Mouse (Mus musculus): ENCODE data around the gene Dazap2. TPM values are rescaled to one million over a fixed set of nuclear protein-coding genes. Genes with fewer than 3 reads are reported as not detected.

Dazap2 gene
- polyA plus RNA-seq, 1 experiment from 2014 or later, result 162 TPM

DNA sequence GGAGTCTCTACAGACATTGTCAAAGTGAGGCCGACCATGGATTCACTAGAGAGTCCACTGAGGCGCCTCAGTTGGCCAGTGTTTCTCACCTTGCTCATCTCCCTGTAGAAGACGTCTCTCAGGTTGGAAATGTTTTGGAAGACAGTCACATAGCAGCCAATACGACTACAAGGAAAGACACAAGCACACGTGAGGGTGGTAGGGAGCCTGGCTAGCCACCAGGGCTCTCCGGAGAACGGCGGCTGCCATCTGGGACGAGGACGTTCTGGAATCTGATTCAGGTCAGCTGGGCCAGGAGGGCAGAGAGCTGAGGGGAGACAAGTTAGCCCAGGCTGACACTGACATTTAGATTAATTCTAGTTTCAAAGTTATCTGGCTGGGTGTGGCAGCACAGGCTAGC, 35.0 kb downstream of the Dazap2 start:
- H3K4me3 ChIP-seq, result no peak overlapping the region
- no peaks in the 10 kb centered on the region for H3K27me3 ChIP-seq
- WGBS, result 87% methylated on average over 10 of the region's 10 CpGs
- H3K36me3 ChIP-seq, result no peaks in the 10 kb centered on the region
- H3K4me2 ChIP-seq, result no peak overlapping the region
- H3K4me1 ChIP-seq (replicated peaks), result no peaks in the 10 kb centered on the region
- H3K27ac ChIP-seq (replicated peaks), result no peak overlapping the region
- ATAC-seq (ENCODE audit: low read depth), result no peak
- no peak overlapping the region for H3K9ac ChIP-seq
- H3K9me3 ChIP-seq, result no peaks in the 10 kb centered on the region

GRCm38 (mm10) chr15:100651610-100652009, 36.5 kb downstream of the Dazap2 start:
- no peak overlapping the region for H3K9ac ChIP-seq
- no peak overlapping the region for H3K27ac ChIP-seq (replicated peaks)
- H3K36me3 ChIP-seq, result no peaks in the 10 kb centered on the region
- 91% methylated on average over 9 of the region's 9 CpGs for WGBS
- ATAC-seq (ENCODE audit: low read depth), result no peak
- no peaks in the 10 kb centered on the region for H3K4me1 ChIP-seq (replicated peaks)
- no peaks in the 10 kb centered on the region for H3K27me3 ChIP-seq
- H3K9me3 ChIP-seq, result no peaks in the 10 kb centered on the region
- H3K4me3 ChIP-seq, result no peak overlapping the region
- no peak overlapping the region for H3K4me2 ChIP-seq

- H3K4me3 ChIP-seq, result no peak overlapping the region
- no peak overlapping the region for H3K4me2 ChIP-seq
- ATAC-seq (ENCODE audit: low read depth), result no peak
- WGBS, result 80% methylated on average over 1 of the region's 1 CpGs
- H3K9me3 ChIP-seq, result no peaks in the 10 kb centered on the region
- no peak overlapping the region for H3K27ac ChIP-seq (replicated peaks)
- no peak overlapping the region for H3K9ac ChIP-seq
- H3K36me3 ChIP-seq, result no peaks in the 10 kb centered on the region
- no peaks in the 10 kb centered on the region for H3K27me3 ChIP-seq
- H3K4me1 ChIP-seq (replicated peaks), result no peaks in the 10 kb centered on the region
These were observed 39.1 kb downstream of the Dazap2 start for GRCm38 (mm10) chr15:100654271-100654670.

GRCm38 (mm10) chr15:100655201-100655600, 40.1 kb downstream of the Dazap2 start:
- 89% methylated on average over 5 of the region's 5 CpGs for WGBS
- H3K4me1 ChIP-seq (replicated peaks), result no peaks in the 10 kb centered on the region
- H3K36me3 ChIP-seq, result no peaks in the 10 kb centered on the region
- no peaks in the 10 kb centered on the region for H3K9me3 ChIP-seq
- no peak overlapping the region for H3K9ac ChIP-seq
- no peaks in the 10 kb centered on the region for H3K27me3 ChIP-seq
- no peak overlapping the region for H3K27ac ChIP-seq (replicated peaks)
- no peak for ATAC-seq (ENCODE audit: low read depth)
- no peak overlapping the region for H3K4me2 ChIP-seq
- no peak overlapping the region for H3K4me3 ChIP-seq

DNA sequence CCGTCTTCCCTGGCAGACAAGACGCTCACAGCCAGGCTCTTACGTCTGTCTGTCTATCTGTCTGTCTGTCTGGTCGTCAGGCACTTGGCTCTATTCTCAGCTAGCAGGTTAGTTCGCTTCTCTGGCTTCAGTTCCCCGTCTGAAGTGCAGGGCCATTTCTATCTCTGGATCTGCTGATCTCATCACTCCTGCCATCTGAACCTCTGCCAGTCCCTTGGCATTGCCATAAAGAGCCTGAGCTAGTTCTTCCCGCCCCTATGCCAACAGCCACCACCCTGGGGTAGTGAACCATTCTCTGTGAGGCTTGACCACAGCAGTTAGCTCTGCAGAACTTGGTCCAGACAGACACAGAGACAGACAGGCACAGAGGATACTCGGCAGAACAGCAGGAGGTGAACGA, 45.2 kb downstream of the Dazap2 start:
- Histone ChIP-seq H3K36me3 (no peaks in the 10 kb centered on the region), H3K4me1 (replicated peaks) (no peaks in the 10 kb centered on the region), H3K9ac (no peak overlapping the region), H3K27ac (replicated peaks) (no peak overlapping the region), H3K27me3 (peaks cover 7% of the 10 kb centered on the region; the same call in 1 of the 2 replicates), H3K9me3 (no peaks in the 10 kb centered on the region), H3K4me3 (no peak overlapping the region), H3K4me2 (no peak overlapping the region)
- no peak for ATAC-seq (ENCODE audit: low read depth)
- WGBS, result 89% methylated on average over 9 of the region's 9 CpGs

GRCm38 (mm10) chr15:100660805-100661204, 45.7 kb downstream of the Dazap2 start:
- Histone ChIP-seq H3K9ac (no peak overlapping the region), H3K9me3 (no peaks in the 10 kb centered on the region), H3K27me3 (peaks cover 7% of the 10 kb centered on the region; the same call in 1 of the 2 replicates), H3K36me3 (no peaks in the 10 kb centered on the region), H3K4me2 (no peak overlapping the region), H3K4me3 (no peak overlapping the region), H3K4me1 (replicated peaks) (0 out of 2 replicates have a peak, but pooled peaks cover 3% of the 10 kb centered on the region), H3K27ac (replicated peaks) (no peak overlapping the region)
- no peak for ATAC-seq (ENCODE audit: low read depth)
- WGBS, result 91% methylated on average over 5 of the region's 5 CpGs

DNA sequence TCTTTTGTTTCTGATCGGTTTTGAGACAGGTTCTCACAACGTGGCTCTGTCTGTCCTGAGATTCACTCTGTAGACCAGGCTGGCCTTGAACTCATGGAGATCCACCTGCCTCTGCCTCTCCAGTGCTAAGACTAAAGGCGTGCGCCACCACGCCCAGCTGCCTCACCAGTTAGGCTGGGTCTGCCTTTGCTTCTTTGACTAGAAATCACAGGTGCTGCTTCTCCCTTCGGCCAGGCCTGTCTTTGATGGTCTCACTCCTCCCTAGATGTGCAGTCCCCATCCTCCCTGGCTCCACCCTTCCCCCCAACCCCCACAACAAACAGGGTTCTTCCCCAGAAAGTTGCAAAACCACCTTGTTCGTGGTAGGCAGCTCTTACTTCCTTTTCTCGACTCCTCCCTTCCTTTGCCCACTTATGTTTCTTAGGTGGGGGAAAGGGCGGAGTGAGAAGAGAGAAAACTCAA, 49.7 kb downstream of the Dazap2 start:
- ATAC-seq (ENCODE audit: low read depth), result no peak
- Histone ChIP-seq H3K36me3 (no peaks in the 10 kb centered on the region), H3K9me3 (no peaks in the 10 kb centered on the region), H3K4me3 (no peak overlapping the region), H3K27ac (replicated peaks) (no peak overlapping the region), H3K4me2 (no peak overlapping the region), H3K27me3 (peaks cover 14% of the 10 kb centered on the region), H3K4me1 (replicated peaks) (peaks cover 15% of the 10 kb centered on the region; the same call in 1 of the 2 replicates), H3K9ac (no peak overlapping the region)
- 76% methylated on average over 9 of the region's 9 CpGs for WGBS

GRCm38 (mm10) chr15:100665411-100666218, 50.5 kb downstream of the Dazap2 start:
- H3K9me3 ChIP-seq, result no peaks in the 10 kb centered on the region
- WGBS, result 23% methylated on average over 9 of the region's 9 CpGs
- peaks cover 15% of the 10 kb centered on the region; the same call in 1 of the 2 replicates for H3K4me1 ChIP-seq (replicated peaks)
- H3K4me3 ChIP-seq, result no peak overlapping the region
- H3K27me3 ChIP-seq, result peaks cover 14% of the 10 kb centered on the region
- no peak for ATAC-seq (ENCODE audit: low read depth)
- H3K36me3 ChIP-seq, result no peaks in the 10 kb centered on the region
- no peak overlapping the region for H3K27ac ChIP-seq (replicated peaks)
- no peak overlapping the region for H3K9ac ChIP-seq
- H3K4me2 ChIP-seq, result no peak overlapping the region

DNA sequence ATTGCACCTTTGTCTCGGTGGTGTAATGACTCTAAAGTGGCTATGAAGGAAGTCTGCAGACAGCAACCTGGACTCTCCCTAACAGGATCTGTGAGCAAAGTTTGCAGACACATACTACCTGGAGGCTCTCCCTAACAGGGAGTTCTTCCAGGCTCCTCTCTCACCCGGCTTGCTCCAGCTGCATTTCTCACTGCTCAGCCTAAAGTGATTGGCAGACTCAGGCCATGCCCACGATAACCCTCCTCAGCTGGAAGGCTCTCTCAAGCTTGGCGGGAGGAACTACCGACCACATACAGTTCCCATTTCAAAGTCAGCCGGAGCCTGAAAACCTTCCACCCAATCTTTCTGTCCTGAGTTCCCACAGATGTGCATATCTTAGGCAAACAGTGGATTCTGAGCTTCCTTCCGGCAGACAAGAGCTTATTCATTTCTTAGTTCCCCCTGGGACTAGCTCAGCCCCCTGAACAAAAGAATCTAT, 51.1 kb downstream of the Dazap2 start:
- peaks cover 14% of the 10 kb centered on the region for H3K27me3 ChIP-seq
- H3K9ac ChIP-seq, result no peak overlapping the region
- WGBS, result 2% methylated on average over 7 of the region's 7 CpGs
- H3K4me3 ChIP-seq, result no peak overlapping the region
- H3K4me2 ChIP-seq, result no peak overlapping the region
- no peak for ATAC-seq (ENCODE audit: low read depth)
- H3K36me3 ChIP-seq, result no peaks in the 10 kb centered on the region
- H3K9me3 ChIP-seq, result no peaks in the 10 kb centered on the region
- peaks cover 15% of the 10 kb centered on the region; the same call in 1 of the 2 replicates for H3K4me1 ChIP-seq (replicated peaks)
- 0 out of 2 replicates have a peak overlapping the region, but pooled peaks have one; percentile 28 for H3K27ac ChIP-seq (replicated peaks)

- peaks cover 15% of the 10 kb centered on the region; the same call in 1 of the 2 replicates for H3K4me1 ChIP-seq (replicated peaks)
- H3K27ac ChIP-seq (replicated peaks), result 0 out of 2 replicates have a peak overlapping the region, but pooled peaks have one; percentile 28
- no peaks in the 10 kb centered on the region for H3K36me3 ChIP-seq
- no peaks in the 10 kb centered on the region for H3K9me3 ChIP-seq
- no peak overlapping the region for H3K4me3 ChIP-seq
- no peak overlapping the region for H3K9ac ChIP-seq
- WGBS, result 14% methylated on average over 12 of the region's 12 CpGs
- no peak for ATAC-seq (ENCODE audit: low read depth)
- H3K4me2 ChIP-seq, result no peak overlapping the region
- peaks cover 14% of the 10 kb centered on the region for H3K27me3 ChIP-seq
These were observed 51.7 kb downstream of the Dazap2 start for GRCm38 (mm10) chr15:100666851-100667250.

GRCm38 (mm10) chr15:100667420-100667819, 52.3 kb downstream of the Dazap2 start:
- no peak overlapping the region for H3K4me2 ChIP-seq
- no peak overlapping the region for H3K4me3 ChIP-seq
- H3K27me3 ChIP-seq, result peaks cover 14% of the 10 kb centered on the region
- no peak overlapping the region for H3K9ac ChIP-seq
- H3K36me3 ChIP-seq, result no peaks in the 10 kb centered on the region
- no peak overlapping the region for H3K27ac ChIP-seq (replicated peaks)
- WGBS, result 44% methylated on average over 6 of the region's 6 CpGs
- H3K4me1 ChIP-seq (replicated peaks), result peaks cover 15% of the 10 kb centered on the region; the same call in 1 of the 2 replicates
- no peak for ATAC-seq (ENCODE audit: low read depth)
- H3K9me3 ChIP-seq, result no peaks in the 10 kb centered on the region

GRCm38 (mm10) chr15:100667871-100668545, 52.9 kb downstream of the Dazap2 start:
- H3K36me3 ChIP-seq, result no peaks in the 10 kb centered on the region
- H3K4me1 ChIP-seq (replicated peaks), result peaks cover 15% of the 10 kb centered on the region; the same call in 1 of the 2 replicates
- no peak overlapping the region for H3K4me3 ChIP-seq
- H3K27me3 ChIP-seq, result peaks cover 14% of the 10 kb centered on the region
- WGBS, result 85% methylated on average over 5 of the region's 5 CpGs
- no peak overlapping the region for H3K4me2 ChIP-seq
- ATAC-seq (ENCODE audit: low read depth), result no peak
- H3K9me3 ChIP-seq, result no peaks in the 10 kb centered on the region
- no peak overlapping the region for H3K9ac ChIP-seq
- no peak overlapping the region for H3K27ac ChIP-seq (replicated peaks)
